8 mouse cellular contexts compared by ENCODE assay signal in the genomic region with DNA sequence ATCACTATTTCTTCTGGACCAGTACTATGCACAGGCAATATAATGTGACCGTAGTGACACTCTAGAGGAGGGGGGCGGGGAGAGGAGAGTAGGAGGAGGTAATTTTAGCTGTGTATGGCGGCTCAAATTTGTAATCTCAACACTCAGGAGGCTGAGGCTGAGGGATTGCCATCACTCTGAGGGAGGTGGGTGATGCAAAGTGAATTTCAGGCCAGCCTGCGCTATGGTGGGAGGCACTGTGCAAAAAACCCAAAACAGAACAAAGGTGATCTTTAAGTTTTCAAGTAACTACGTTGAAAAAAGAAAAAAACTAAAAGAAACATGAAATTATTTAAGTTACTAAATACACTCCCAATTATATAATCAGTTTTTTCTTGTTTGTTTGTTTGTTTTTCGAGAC. TPM values are rescaled to one million over a fixed set of nuclear protein-coding genes. Genes with fewer than 3 reads are reported as not detected.
DNase-seq lines count a peak whose midpoint lies in the region; ATAC-seq and TF ChIP-seq lines count a peak whose summit lies in the region.

No protein-coding gene starts in this region.

- TF ChIP-seq CTCF in testis, adult 2 months (IDR thresholded peaks at IDR 0.05; ENCODE audit: control insufficient read depth, insufficient read depth, insufficient replicate concordance, low read depth, low read length): no peak
- TF ChIP-seq CTCF in stomach, postnatal 0 days (IDR thresholded peaks at IDR 0.05; ENCODE audit: low read depth): no peak

- H3K4me2 ChIP-seq in limb, embryonic 13.5 days (replicated peaks): peak overlapping the region; percentile 81
- H3K4me2 ChIP-seq in stomach, postnatal 0 days (replicated peaks; ENCODE audit: low read depth): peak overlapping the region; percentile 93; the same call in 1 of the 2 replicates

- no peak for TF ChIP-seq POLR2A in testis, adult 2 months (IDR thresholded peaks at IDR 0.05; ENCODE audit: control insufficient read depth, low read depth, low read length)

- H3K27ac ChIP-seq in testis, adult 2 months (ENCODE audit: control insufficient read depth, insufficient read depth, low read depth, low read length): peak overlapping the region; percentile 97
- peak overlapping the region; percentile 95 for H3K27ac ChIP-seq in limb, embryonic 13.5 days
- H3K27ac ChIP-seq in stomach, postnatal 0 days (replicated peaks): no peak overlapping the region; the same call in 1 of the 2 replicates

- ATAC-seq in limb, embryonic 13.5 days (ENCODE audit: low FRiP score, low read depth): no peak
- no peak for ATAC-seq in stomach, postnatal 0 days (ENCODE audit: low FRiP score, low TSS enrichment)

- no peaks in the 10 kb centered on the region for H3K36me3 ChIP-seq in testis, adult 2 months (ENCODE audit: control insufficient read depth, insufficient read depth, low read length)
- no peaks in the 10 kb centered on the region for H3K36me3 ChIP-seq in limb, embryonic 13.5 days
- no peaks in the 10 kb centered on the region for H3K36me3 ChIP-seq in stomach, postnatal 0 days (ENCODE audit: control insufficient read depth, insufficient read depth, low read length)

- no peaks in the 10 kb centered on the region for H3K27me3 ChIP-seq in testis, adult 2 months (ENCODE audit: control insufficient read depth, insufficient read depth, low read length)
- no peaks in the 10 kb centered on the region for H3K27me3 ChIP-seq in limb, embryonic 13.5 days
- no peaks in the 10 kb centered on the region for H3K27me3 ChIP-seq in stomach, postnatal 0 days (ENCODE audit: control insufficient read depth, insufficient read depth, low read length)

- peaks cover 10% of the 10 kb centered on the region for H3K4me1 ChIP-seq in testis, adult 2 months (ENCODE audit: control insufficient read depth, insufficient read depth, low read length)
- peaks cover 13% of the 10 kb centered on the region for H3K4me1 ChIP-seq in limb, embryonic 13.5 days
- H3K4me1 ChIP-seq in stomach, postnatal 0 days (replicated peaks; ENCODE audit: control insufficient read depth, insufficient read depth): no peaks in the 10 kb centered on the region

- H3K9ac ChIP-seq in limb, embryonic 13.5 days: 0 out of 2 replicates have a peak overlapping the region, but pooled peaks have one; percentile 62
- H3K9ac ChIP-seq in stomach, postnatal 0 days (ENCODE audit: low read length): no peak overlapping the region

- 72% methylated on average over 6 of the region's 6 CpGs for WGBS in limb, embryonic 13.5 days
- WGBS in stomach, postnatal 0 days: 73% methylated on average over 6 of the region's 6 CpGs

- TF ChIP-seq EP300 in stomach, postnatal 0 days (optimal IDR thresholded peaks at IDR 0.05): no peak

- peak; percentile 37 for DNase-seq in cerebellum, adult 9-10 months
- DNase-seq in cerebellum, postnatal 36 days: no peak
- no peak for DNase-seq in testis, postnatal 10 days (ENCODE audit: low spot score)
- no peak for DNase-seq in stomach, postnatal 0 days (ENCODE audit: low spot score)
- no peak for DNase-seq in adrenal gland, postnatal 25 days
- no peak for DNase-seq in layer of hippocampus, postnatal 25 days (ENCODE audit: extremely low spot score in 1 of 2, low spot score in 1 of 2)

- H3K4me3 ChIP-seq in testis, adult 2 months (ENCODE audit: control insufficient read depth, low read depth, low read length): peak overlapping the region; percentile 89
- H3K4me3 ChIP-seq in limb, embryonic 13.5 days: peak overlapping the region; percentile 89
- H3K4me3 ChIP-seq in stomach, postnatal 0 days (ENCODE audit: low read depth, low read length): 0 out of 2 replicates have a peak overlapping the region, but pooled peaks have one; percentile 91

- no peaks in the 10 kb centered on the region for H3K9me3 ChIP-seq in limb, embryonic 13.5 days
- no peaks in the 10 kb centered on the region for H3K9me3 ChIP-seq in stomach, postnatal 0 days (ENCODE audit: control insufficient read depth, low read length)

RNA-seq across cellular contexts. Expression of gene Map4, which starts 0.5 kb away (rescaled TPM):
- 282 and 295 TPM in 2 replicates for polyA plus RNA-seq in testis, adult 2 months (2012; rRNA removed)
- polyA plus RNA-seq in limb, embryonic 13.5 days (2015; fragmentation: Nextera tagmentation; extraction: Ambion mirVana): 58.2 and 65.5 TPM in 2 replicates
- 25.4 and 28.1 TPM in 2 replicates for polyA plus RNA-seq in stomach, postnatal 0 days (2015; fragmentation: Nextera tagmentation; extraction: Ambion mirVana)
- total RNA-seq in adrenal gland, postnatal 25 days (2021): 83.4 and 92.8 TPM in 2 replicates
- total RNA-seq in layer of hippocampus, postnatal 25 days (2021): 100 to 1,000 TPM; 580 to 618 TPM

RNA-seq across cellular contexts. Expression of gene Cdc25a, which starts 55.4 kb away (rescaled TPM):
- 25.1 and 26.0 TPM in 2 replicates for polyA plus RNA-seq in testis, adult 2 months (2012; rRNA removed)
- polyA plus RNA-seq in limb, embryonic 13.5 days (2015; fragmentation: Nextera tagmentation; extraction: Ambion mirVana): 35.3 and 36.3 TPM in 2 replicates
- polyA plus RNA-seq in stomach, postnatal 0 days (2015; fragmentation: Nextera tagmentation; extraction: Ambion mirVana): 17.8 and 18.4 TPM in 2 replicates
- 11.5 and 12.9 TPM in 2 replicates for total RNA-seq in adrenal gland, postnatal 25 days (2021)
- 1 to 10 TPM; 4.3 to 5.6 TPM for total RNA-seq in layer of hippocampus, postnatal 25 days (2021)
